Mouse (Mus musculus) left cerebral cortex, adult 2 months (tissue): Measurements from ENCODE around the gene Trmt13. TPM values are rescaled to one million over a fixed set of nuclear protein-coding genes. Genes with fewer than 3 reads are reported as not detected.
"Not testable (repeated sequence)": the region's sequence is repeated elsewhere in the genome, so short reads cannot be mapped to it uniquely, and the experiment has no call there.

Experiments
- DNase-seq, 2 experiments: peaks; one replicate each; pipeline ENCODE4 v3.0.0; 2021 to 2022; ENCODE audit warnings: low spot score in 2 of 2, mixed read lengths in 1 of 2; ENCODE audit errors: extremely low spot score in 1 of 2
- H3K27ac ChIP-seq: fragments of 200-600 bp; 2 replicates; pipeline ENCODE4 v1.8.1; 2022
- H3K4me3 ChIP-seq: fragments of 200-600 bp; 2 replicates; pipeline ENCODE4 v1.8.1; 2022
- CTCF ChIP-seq: fragments of 200-600 bp; IDR thresholded peaks from 2 replicates; pipeline ENCODE4 v1.8.1; 2022; ENCODE audit warnings: antibody characterized with exemption, mild to moderate bottlenecking, moderate library complexity
- intact Hi-C: fragments of 180-260 bp; cut with DNase I; formaldehyde crosslinking; loops from one replicate; pipeline ENCODE4 v1.15.1; 2025
- long read RNA-seq, 2 experiments: library from polyadenylated mRNA; stranded (forward); transcript quantifications; one replicate each; pipeline ENCODE4 v2.0.0; 2021; ENCODE audit warnings: borderline mapping rate in 2 of 2
- total RNA-seq, 2 experiments: library from RNA; stranded (reverse); gene quantifications; 2 replicates each; pipeline ENCODE4 v1.2.3; 2021

Trmt13 gene
- total RNA-seq = 10 to 100 TPM; 17.4 to 19.4 TPM
- long read RNA-seq, experiment 1, partial matches to known transcripts = 1 of 12 reads
- long read RNA-seq, experiment 1, other reads (novel, unspliced or antisense) = 10 of 12 reads
- long read RNA-seq, experiment 2, partial matches to known transcripts = 0 of 2 reads
- long read RNA-seq, experiment 2, other reads (novel, unspliced or antisense) = 1 of 2 reads

DNA sequence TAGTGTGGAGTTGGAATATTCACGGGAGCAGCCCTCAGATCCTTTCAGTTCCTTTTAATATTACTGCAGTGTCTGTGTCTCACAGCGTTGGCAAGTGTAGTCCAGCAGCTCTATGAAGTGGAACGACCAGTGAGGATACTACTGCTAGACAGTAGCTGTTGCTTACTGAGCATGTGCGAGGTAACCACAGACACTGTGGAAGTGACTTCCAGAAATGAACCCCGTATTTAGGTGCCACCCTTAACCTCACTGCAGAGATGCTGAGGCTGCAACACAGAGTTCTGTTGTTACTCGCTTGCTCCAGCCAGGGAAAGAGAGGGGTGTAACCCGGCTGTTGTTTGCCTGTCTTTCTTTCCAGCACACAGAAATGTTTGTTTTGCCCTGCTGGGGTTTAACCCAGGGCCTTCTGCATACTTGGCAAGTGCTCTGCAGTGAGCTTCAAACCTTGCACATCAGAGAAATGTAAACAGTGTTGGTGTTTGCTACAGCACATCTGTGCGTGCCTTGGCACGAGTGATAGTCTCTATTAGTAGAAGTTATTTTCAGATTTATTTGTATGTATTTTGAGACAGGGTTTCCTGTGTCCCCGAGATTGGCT, at the start of gene Trmt13:
Gene Trmt13, minus strand, starts transcription at position 293 of the 598 bp plus-strand sequence.
- Histone ChIP-seq H3K27ac (peak within 1 kb of the TSS; percentile 75), H3K4me3 (peak within 1 kb of the TSS; percentile 34)
- no peak for TF ChIP-seq CTCF
- intact Hi-C loops = no loop called here
- peak in 1 of 2 experiments; percentile 14 for DNase-seq

DNA sequence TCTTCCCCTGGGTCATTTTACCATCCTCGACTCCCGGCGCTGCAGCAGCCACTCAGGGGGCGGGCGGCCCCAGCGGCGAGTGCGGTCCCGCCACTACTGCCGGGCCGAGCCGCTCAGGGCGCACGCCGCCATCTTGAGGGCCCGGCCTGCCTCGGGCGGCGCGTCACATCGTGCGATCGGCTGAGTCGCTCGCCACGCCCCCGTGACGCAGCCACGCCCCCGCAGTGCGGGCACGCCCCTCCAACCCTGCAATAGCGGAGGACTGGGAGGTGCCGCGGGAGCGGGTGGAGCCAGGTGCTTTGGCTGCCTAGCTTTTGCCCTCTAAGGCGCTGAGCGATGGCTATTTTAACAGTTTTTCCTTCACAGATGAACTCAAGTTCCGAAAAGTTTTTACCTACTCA, 48.1 kb upstream of the Trmt13 start, which contains the start of gene Mfsd14a:
Gene Mfsd14a, minus strand, starts transcription at position 215 of the 401 bp plus-strand sequence.
- peak within 1 kb of the TSS; percentile 84 for H3K4me3 ChIP-seq
- TF ChIP-seq CTCF = no peak; the same call in 1 of the 2 replicates
- peak; percentile 99 for DNase-seq
- H3K27ac ChIP-seq = peak within 1 kb of the TSS; percentile 96
- intact Hi-C loops = loop anchor here (1.0 to 10.0 kb wide), 3 partner anchors 50 to 658 kb away; partner anchors contain the start of genes Extl2, Sass6, Slc30a7 and Slc35a3

DNA sequence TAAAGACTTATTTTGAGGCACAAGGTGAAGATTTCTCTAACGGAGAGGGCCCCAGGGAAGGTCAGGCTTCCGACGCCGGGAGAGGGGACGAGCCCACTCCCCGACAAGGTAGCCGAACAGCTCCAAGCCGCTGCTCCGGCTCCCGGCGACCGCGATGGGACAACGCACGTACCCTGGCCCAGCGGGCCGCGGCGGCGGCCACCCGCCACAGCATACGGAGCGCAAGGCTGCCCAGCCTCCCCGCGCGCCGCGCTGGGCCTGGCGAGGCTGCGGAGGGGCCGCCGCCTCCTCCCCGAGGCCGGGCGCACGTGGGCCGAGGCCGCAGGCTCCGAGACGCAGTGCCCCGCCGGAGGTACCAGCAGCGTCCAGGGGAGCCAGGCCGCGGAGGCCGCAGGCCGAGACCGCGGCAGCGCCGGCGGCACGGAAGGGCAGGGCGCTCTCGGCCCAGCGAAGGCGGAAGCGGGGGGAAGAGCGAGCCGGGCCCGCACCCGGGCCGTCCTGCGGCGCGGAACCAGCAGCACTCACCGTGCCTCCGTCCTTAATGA, 47.6 kb upstream of the Trmt13 start:
- intact Hi-C loops = loop anchor here (1.0 to 10.0 kb wide), 3 partner anchors 50 to 657 kb away; partner anchors contain the start of genes Extl2, Sass6, Slc30a7 and Slc35a3
- peak in 1 of 2 experiments; percentile 61 for DNase-seq

DNA sequence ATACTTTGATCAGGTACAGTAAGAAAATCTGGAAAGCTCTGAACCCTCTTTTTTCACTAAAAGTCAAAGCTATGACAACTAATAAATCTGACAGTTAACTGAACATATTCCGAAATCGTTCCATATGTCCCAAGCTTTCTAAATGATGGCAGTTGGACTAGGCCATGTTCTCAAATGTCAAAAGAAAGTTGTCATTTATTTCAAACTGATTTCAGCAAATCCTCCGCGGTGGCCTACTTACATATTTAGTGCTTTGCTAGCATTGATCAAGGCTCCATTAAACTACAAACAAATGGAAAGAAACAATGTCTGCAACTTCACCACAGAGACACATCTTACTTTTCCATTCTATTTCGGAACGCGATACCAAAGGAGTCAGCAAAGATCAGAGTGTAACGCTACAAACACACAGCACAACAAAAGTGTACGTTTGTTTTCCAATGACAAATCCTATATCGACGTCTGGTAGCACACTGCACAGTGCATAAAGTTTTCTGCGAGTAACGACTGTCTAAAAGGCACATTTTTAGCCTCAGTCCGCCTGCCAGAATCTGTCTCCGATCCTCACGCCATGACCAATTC, 47.0 kb upstream of the Trmt13 start:
- intact Hi-C loops = loop anchor here (10.0 kb wide), 1 partner anchor 657 kb away; the partner anchor contains the start of genes Extl2 and Slc30a7
- no peak for TF ChIP-seq CTCF
- Histone ChIP-seq H3K27ac (peak overlapping the region; percentile 96), H3K4me3 (peak overlapping the region; percentile 84)
- no peak for DNase-seq

More for the DNA sequence above, 47.6 kb upstream of the Trmt13 start:
- Histone ChIP-seq H3K4me3 (peak overlapping the region; percentile 84), H3K27ac (peak overlapping the region; percentile 96)
- TF ChIP-seq CTCF = no peak

DNA sequence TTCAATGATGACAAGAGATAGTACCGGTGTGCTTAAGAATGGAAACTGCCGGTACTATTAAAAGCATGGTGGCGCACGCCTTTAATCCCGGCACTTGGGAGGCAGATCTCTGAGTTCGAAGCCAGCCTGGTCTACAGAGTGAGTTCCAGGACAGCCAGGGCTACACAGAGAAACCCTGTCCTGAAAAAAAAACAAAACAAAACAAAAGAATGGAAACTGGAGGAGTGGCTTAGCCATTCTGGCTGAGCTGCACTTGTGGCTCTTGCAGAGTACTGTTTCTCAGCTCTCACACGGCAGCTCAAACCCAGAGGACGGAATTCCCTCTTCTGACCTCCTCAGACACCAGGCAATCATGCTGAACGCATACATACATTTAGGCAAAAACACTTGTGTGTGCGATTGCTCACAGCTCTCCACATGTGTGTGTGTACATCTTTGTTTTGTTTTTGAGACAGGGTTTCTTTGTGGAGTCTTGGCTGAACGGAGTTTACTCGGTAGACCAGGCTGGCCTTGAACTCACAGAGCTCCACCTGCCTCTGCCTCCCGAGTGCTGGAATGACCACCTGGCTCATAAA, 45.6 kb upstream of the Trmt13 start:
- Histone ChIP-seq H3K4me3 (no peak overlapping the region), H3K27ac (no peak overlapping the region)
- DNase-seq = no peak
- intact Hi-C loops = loop anchor here (10.0 kb wide), 2 partner anchors 145 to 655 kb away; partner anchors contain the start of genes Dbt, Extl2 and Slc30a7
- TF ChIP-seq CTCF = no peak

DNA sequence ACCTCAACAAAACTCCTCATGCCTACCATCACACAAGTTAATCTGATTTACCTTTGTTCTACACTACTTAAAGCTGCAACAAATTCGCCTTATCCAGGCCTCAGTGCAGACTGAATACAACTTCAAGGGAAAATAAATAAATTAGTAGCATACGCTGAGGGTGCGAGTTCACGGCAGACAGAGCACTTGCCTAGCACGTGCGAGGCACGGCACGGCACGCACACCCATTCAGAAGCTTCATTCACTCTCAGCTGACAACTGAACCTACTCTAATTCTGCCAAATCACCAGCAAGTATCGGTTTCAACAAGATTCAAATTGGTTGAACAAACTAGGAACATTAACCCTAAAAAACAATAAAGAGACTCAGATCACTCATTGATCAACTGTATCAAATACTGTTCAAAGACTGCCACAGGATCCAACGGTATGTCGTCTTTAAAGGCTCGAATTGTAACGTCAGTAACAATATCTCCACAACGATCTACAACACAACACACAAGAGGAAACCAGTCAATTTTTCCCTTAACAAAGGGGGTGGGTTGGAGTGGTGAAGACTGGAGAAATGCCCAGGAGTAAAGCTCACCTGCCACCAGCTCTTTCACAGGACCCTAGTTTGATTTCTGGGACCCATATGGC, 44.7 kb upstream of the Trmt13 start:
- intact Hi-C loops = loop anchor here (10.0 kb wide), 1 partner anchor 144 kb away; the partner anchor contains the start of gene Dbt

DNA sequence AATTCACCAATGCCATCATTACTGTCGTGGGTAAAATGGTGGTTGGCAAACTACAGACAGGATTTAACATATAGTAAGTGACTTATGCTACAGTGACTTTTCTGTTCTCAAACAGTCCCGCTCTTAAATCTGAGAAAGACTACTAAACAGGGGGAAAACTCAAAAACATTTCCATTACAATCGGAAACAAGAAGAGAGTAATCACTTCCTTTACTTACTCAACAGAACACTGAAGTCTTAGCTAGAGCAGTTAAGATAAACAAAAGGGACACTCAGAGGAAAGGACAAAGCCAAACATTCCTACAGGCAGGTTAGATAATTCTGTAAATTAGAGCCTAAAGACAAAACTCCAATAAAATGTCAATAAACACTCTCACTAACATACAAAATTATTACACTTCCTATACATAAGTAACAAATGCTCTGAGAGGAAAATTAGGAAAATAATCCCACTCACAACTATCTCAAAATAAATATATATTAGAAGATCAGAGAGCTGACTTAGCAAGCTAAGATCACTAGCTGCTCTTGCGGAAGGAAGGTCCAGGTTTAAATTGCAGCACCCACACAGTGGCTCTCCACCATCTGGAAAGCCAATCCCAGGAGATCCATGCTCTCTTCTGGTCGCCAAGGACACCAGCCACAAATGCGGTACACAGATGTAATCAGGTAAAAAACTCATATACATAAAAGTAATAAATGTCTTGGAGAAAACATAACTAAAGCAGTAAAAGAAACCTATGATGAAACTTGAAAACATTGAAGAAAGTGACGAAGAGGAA, 42.0 kb upstream of the Trmt13 start:
- intact Hi-C loops = loop anchor here (10.0 kb wide), 1 partner anchor 142 kb away; the partner anchor contains the start of gene Dbt
- Histone ChIP-seq H3K4me3 (no peak overlapping the region), H3K27ac (no peak overlapping the region)
- no peak for TF ChIP-seq CTCF
- no peak for DNase-seq

More for the DNA sequence above, 44.7 kb upstream of the Trmt13 start:
- H3K27ac ChIP-seq = no peak overlapping the region
- TF ChIP-seq CTCF = no peak
- H3K4me3 ChIP-seq = no peak overlapping the region
- no peak for DNase-seq

DNA sequence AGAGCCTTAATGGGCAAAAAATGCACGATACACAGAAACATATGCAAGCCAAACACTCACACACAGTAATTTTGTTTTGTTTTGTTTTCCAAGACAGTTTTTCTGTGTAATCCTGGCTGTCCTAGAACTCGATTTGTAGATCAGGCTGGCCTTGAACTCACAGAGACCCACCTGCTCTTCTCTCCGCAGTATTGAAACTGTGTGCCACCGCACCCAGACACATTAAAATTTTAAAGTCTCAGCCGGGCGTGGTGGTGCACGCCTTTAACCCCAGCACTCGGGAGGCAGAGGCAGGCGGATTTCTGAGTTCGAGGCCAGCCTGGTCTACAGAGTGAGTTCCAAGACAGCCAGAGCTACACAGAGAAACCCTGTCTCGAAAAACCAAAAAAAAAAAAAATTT, 39.7 kb upstream of the Trmt13 start:
- H3K4me3 ChIP-seq, DNase-seq, H3K27ac ChIP-seq: not testable (repeated sequence)
- intact Hi-C loops = loop anchor here (10.0 kb wide), 1 partner anchor 139 kb away; the partner anchor contains the start of gene Dbt

DNA sequence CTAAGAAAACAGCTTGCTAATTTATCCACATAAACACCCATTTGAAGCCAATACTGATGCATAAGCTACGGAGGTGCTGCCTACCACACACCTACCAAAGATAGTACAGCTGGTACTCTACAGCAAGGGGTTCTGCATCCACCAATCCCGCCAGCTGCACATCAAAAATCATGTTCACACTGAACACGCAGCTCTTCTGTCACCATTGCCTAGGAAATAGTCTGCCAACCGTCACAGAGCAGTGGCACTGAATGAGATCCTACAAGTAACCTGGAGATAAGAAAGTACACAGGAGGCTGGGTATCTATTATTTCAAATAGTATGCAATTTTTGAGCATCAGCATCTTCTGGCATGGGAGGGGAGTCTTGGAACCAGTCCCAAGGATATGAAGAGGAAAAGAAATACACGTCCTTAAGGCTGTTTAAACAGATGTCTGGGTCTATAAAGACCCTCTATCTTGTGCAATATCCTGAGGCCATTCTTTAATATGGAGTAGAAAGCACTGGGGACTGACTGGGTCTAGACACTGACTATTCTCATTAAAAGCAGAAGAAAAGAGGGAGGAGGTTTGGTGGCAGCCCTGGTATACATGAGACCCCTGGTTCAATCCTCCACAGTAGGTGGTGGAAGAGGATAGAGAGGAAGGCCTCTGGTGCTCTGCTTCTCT, 39.0 kb upstream of the Trmt13 start:
- no peak for TF ChIP-seq CTCF
- Histone ChIP-seq H3K4me3 (no peak overlapping the region), H3K27ac (peak overlapping the region; percentile 13; the same call in 1 of the 2 replicates)
- DNase-seq = no peak
- intact Hi-C loops = loop anchor here (10.0 kb wide), 1 partner anchor 139 kb away; the partner anchor contains the start of gene Dbt

DNA sequence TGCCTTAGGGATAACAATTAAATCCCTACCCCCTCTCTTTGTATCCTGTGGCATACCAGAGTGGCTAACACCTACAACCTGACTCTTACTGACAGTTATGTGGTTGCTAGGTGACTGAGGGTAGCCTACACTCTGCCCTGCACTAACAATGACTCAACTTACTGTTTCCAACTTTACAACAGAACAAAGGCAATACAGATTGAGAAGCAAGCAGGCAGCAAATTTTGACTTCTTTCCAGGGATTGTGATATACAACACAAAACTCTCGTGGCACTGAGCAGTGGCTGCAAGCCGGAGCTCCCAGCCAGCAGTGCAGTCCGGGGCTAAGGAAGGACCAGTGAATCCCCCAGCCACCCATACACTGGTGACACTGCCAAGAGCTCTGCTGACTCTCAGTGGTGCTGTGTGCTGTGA, 37.7 kb upstream of the Trmt13 start:
- no peak for DNase-seq
- TF ChIP-seq CTCF = no peak
- Histone ChIP-seq H3K4me3 (no peak overlapping the region), H3K27ac (no peak overlapping the region)
- intact Hi-C loops = loop anchor here (10.0 kb wide), 1 partner anchor 137 kb away; the partner anchor contains the start of gene Dbt
